Mouse (Mus musculus): ENCODE data around the gene Eif4e2. TPM values are rescaled to one million over a fixed set of nuclear protein-coding genes. Genes with fewer than 3 reads are reported as not detected.

Eif4e2 gene
- polyA plus RNA-seq, 1 experiment: 221 TPM

DNA sequence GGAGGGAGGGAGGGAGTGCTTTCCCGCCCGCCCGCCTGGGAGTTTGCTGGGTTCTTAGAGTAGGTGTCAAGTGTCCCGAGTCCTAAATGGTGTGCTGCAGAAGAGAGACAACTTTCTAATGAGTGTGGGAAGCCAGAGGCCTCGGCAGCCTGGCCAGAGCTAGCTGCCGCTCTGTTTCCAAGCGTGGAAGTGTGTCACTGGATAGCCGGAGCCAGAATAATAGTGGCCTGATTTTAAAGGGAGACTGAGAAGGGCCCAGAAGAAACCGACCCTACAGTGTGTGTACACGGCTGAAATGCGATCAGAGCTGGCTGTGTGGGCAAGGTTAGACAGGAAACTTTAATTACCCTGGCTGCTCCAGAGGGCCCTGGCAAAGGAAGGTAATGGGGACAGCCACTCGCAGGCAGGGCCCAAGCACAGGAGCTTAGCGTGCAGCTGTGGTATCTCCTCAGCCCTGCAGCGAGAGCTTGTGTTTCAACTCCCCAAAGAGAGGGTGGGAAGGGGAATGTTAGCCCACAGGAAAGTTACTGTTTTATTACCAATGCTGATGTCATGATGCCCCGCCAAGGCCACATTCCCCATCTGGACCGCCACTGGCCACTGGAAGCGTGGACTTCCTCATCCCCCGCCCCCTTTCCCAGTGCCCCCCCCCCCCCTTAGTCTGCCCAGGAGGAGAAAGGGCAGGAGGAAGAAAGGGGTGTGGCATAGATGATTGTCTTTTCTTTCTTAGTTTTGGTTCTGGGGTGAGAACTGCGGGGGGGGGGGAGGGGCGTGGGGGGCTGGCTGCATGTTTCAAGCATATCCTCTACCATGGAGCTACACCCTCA, 57.1 kb downstream of the Eif4e2 start:
- no peaks in the 10 kb centered on the region for H3K36me3 ChIP-seq (ENCODE audit: control insufficient read depth, insufficient read depth)
- H3K27me3 ChIP-seq (ENCODE audit: control insufficient read depth, insufficient read depth, insufficient read length): no peaks in the 10 kb centered on the region
- H3K79me2 ChIP-seq (ENCODE audit: control insufficient read depth, insufficient read depth): no peaks in the 10 kb centered on the region
- H3K4me2 ChIP-seq (ENCODE audit: low read depth): peak overlapping the region; percentile 53
- H3ac ChIP-seq (ENCODE audit: control insufficient read depth, insufficient read length): no peak overlapping the region
- H3K4me3 ChIP-seq: no peak overlapping the region
- TF ChIP-seq MYOD1 (IDR thresholded peaks at IDR 0.05; ENCODE audit: control insufficient read depth in 1 of 3, insufficient read length in 2 of 3, low read depth in 2 of 3) (peak in 2 of 3 experiments; percentile 69 to 76), REST (IDR thresholded peaks at IDR 0.05; ENCODE audit: insufficient read depth, insufficient read length) (no peak), POLR2AphosphoS2 (IDR thresholded peaks at IDR 0.05; ENCODE audit: insufficient read length, low read depth) (peak; percentile 39), SRF (IDR thresholded peaks at IDR 0.05; ENCODE audit: control insufficient read depth, insufficient read length, low read depth) (no peak), MYOG (IDR thresholded peaks at IDR 0.05; ENCODE audit: control insufficient read depth in 1 of 3, insufficient read depth in 1 of 3, insufficient read length in 2 of 3, low read depth in 2 of 3) (peak in 1 of 3 experiments; percentile 47), POLR2A (IDR thresholded peaks at IDR 0.05; ENCODE audit: insufficient read length, low read depth) (peak; percentile 73)

GRCm38 (mm10) chr1:87271596-87271995, 57.9 kb downstream of the Eif4e2 start:
- Histone ChIP-seq H3K4me2 (ENCODE audit: low read depth) (peak overlapping the region; percentile 51), H3K79me2 (ENCODE audit: control insufficient read depth, insufficient read depth) (no peaks in the 10 kb centered on the region), H3K4me3 (no peak overlapping the region), H3K36me3 (ENCODE audit: control insufficient read depth, insufficient read depth) (no peaks in the 10 kb centered on the region), H3ac (ENCODE audit: control insufficient read depth, insufficient read length) (no peak overlapping the region), H3K27me3 (ENCODE audit: control insufficient read depth, insufficient read depth, insufficient read length) (no peaks in the 10 kb centered on the region)
- TF ChIP-seq USF1 (IDR thresholded peaks at IDR 0.05; ENCODE audit: low read depth) (no peak), TCF3 (IDR thresholded peaks at IDR 0.05; ENCODE audit: insufficient read length, low read depth) (no peak), E2F4 (IDR thresholded peaks at IDR 0.05; ENCODE audit: insufficient read depth) (no peak), SRF (IDR thresholded peaks at IDR 0.05; ENCODE audit: control insufficient read depth, insufficient read length, low read depth) (no peak), MYOG (IDR thresholded peaks at IDR 0.05; ENCODE audit: control insufficient read depth in 1 of 3, insufficient read depth in 1 of 3, insufficient read length in 2 of 3, low read depth in 2 of 3) (no peak), TCF12 (IDR thresholded peaks at IDR 0.05; ENCODE audit: insufficient read depth, poor library complexity, severe bottlenecking) (no peak), MYOD1 (IDR thresholded peaks at IDR 0.05; ENCODE audit: control insufficient read depth in 1 of 3, insufficient read length in 2 of 3, low read depth in 2 of 3) (no peak), CEBPB (IDR thresholded peaks at IDR 0.05; ENCODE audit: insufficient read depth, poor library complexity, severe bottlenecking) (no peak), POLR2AphosphoS2 (IDR thresholded peaks at IDR 0.05; ENCODE audit: insufficient read length, low read depth) (no peak), REST (IDR thresholded peaks at IDR 0.05; ENCODE audit: insufficient read depth, insufficient read length) (no peak), POLR2A (IDR thresholded peaks at IDR 0.05; ENCODE audit: insufficient read length, low read depth) (no peak), MAX (IDR thresholded peaks at IDR 0.05; ENCODE audit: low read depth) (no peak)

DNA sequence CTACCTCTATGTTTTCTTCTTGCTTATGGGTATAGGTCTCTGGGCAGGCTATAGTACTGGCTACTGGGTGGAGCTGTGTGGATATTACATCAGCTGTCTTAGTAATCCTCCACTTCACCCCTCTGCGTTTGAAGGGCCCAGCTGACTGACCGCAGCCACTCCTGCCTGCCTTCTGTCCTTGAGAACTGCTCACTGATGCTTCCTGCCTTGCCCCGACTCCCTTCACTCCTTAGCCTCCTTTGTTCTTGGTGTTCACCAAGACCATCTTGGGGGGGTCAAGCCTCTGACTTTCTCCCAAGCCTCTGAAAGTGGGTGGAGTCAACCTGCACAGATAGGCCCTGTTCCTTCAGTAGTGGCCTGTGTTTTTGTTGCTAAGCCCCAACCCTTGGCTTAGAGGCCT, 58.7 kb downstream of the Eif4e2 start:
- TF ChIP-seq MYOG (IDR thresholded peaks at IDR 0.05; ENCODE audit: control insufficient read depth in 1 of 3, insufficient read depth in 1 of 3, insufficient read length in 2 of 3, low read depth in 2 of 3) (peak in 1 of 3 experiments; percentile 6), CEBPB (IDR thresholded peaks at IDR 0.05; ENCODE audit: insufficient read depth, poor library complexity, severe bottlenecking) (no peak)
- no peaks in the 10 kb centered on the region for H3K36me3 ChIP-seq (ENCODE audit: control insufficient read depth, insufficient read depth)
- H3K79me2 ChIP-seq (ENCODE audit: control insufficient read depth, insufficient read depth): no peaks in the 10 kb centered on the region
- H3K27me3 ChIP-seq (ENCODE audit: control insufficient read depth, insufficient read depth, insufficient read length): no peaks in the 10 kb centered on the region
- no peak overlapping the region for H3ac ChIP-seq (ENCODE audit: control insufficient read depth, insufficient read length)
- peak overlapping the region; percentile 51 for H3K4me2 ChIP-seq (ENCODE audit: low read depth)
- no peak overlapping the region for H3K4me3 ChIP-seq

GRCm38 (mm10) chr1:87273514-87273942, 59.8 kb downstream of the Eif4e2 start:
- H3K4me2 ChIP-seq (ENCODE audit: low read depth): no peak overlapping the region

GRCm38 (mm10) chr1:87274134-87274533, 60.4 kb downstream of the Eif4e2 start:
- no peak overlapping the region for H3K4me3 ChIP-seq
- H3K36me3 ChIP-seq (ENCODE audit: control insufficient read depth, insufficient read depth): no peaks in the 10 kb centered on the region
- H3K4me2 ChIP-seq (ENCODE audit: low read depth): no peak overlapping the region
- no peak for TF ChIP-seq POLR2AphosphoS2 (IDR thresholded peaks at IDR 0.05; ENCODE audit: insufficient read length, low read depth)
- TF ChIP-seq E2F4 (IDR thresholded peaks at IDR 0.05; ENCODE audit: insufficient read depth): no peak
- no peak for TF ChIP-seq MYOG (IDR thresholded peaks at IDR 0.05; ENCODE audit: control insufficient read depth in 1 of 3, insufficient read depth in 1 of 3, insufficient read length in 2 of 3, low read depth in 2 of 3)
- no peak for TF ChIP-seq POLR2A (IDR thresholded peaks at IDR 0.05; ENCODE audit: insufficient read length, low read depth)
- TF ChIP-seq REST (IDR thresholded peaks at IDR 0.05; ENCODE audit: insufficient read depth, insufficient read length): no peak
- no peaks in the 10 kb centered on the region for H3K79me2 ChIP-seq (ENCODE audit: control insufficient read depth, insufficient read depth)
- H3K27me3 ChIP-seq (ENCODE audit: control insufficient read depth, insufficient read depth, insufficient read length): no peaks in the 10 kb centered on the region
- H3ac ChIP-seq (ENCODE audit: control insufficient read depth, insufficient read length): no peak overlapping the region

More at GRCm38 (mm10) chr1:87273514-87273942, 59.8 kb downstream of the Eif4e2 start:
- H3ac ChIP-seq (ENCODE audit: control insufficient read depth, insufficient read length): no peak overlapping the region
- no peaks in the 10 kb centered on the region for H3K79me2 ChIP-seq (ENCODE audit: control insufficient read depth, insufficient read depth)
- no peaks in the 10 kb centered on the region for H3K27me3 ChIP-seq (ENCODE audit: control insufficient read depth, insufficient read depth, insufficient read length)
- TF ChIP-seq SRF (IDR thresholded peaks at IDR 0.05; ENCODE audit: control insufficient read depth, insufficient read length, low read depth) (no peak), TCF12 (IDR thresholded peaks at IDR 0.05; ENCODE audit: insufficient read depth, poor library complexity, severe bottlenecking) (no peak), E2F4 (IDR thresholded peaks at IDR 0.05; ENCODE audit: insufficient read depth) (no peak), CEBPB (IDR thresholded peaks at IDR 0.05; ENCODE audit: insufficient read depth, poor library complexity, severe bottlenecking) (no peak), POLR2A (IDR thresholded peaks at IDR 0.05; ENCODE audit: insufficient read length, low read depth) (no peak), POLR2AphosphoS2 (IDR thresholded peaks at IDR 0.05; ENCODE audit: insufficient read length, low read depth) (no peak), MYOD1 (IDR thresholded peaks at IDR 0.05; ENCODE audit: control insufficient read depth in 1 of 3, insufficient read length in 2 of 3, low read depth in 2 of 3) (no peak), MAX (IDR thresholded peaks at IDR 0.05; ENCODE audit: low read depth) (no peak), REST (IDR thresholded peaks at IDR 0.05; ENCODE audit: insufficient read depth, insufficient read length) (no peak), TCF3 (IDR thresholded peaks at IDR 0.05; ENCODE audit: insufficient read length, low read depth) (no peak), USF1 (IDR thresholded peaks at IDR 0.05; ENCODE audit: low read depth) (no peak)
- H3K36me3 ChIP-seq (ENCODE audit: control insufficient read depth, insufficient read depth): no peaks in the 10 kb centered on the region
- no peak overlapping the region for H3K4me3 ChIP-seq
